ENCODE assay signal across 20 mouse cellular contexts in the genomic region with DNA sequence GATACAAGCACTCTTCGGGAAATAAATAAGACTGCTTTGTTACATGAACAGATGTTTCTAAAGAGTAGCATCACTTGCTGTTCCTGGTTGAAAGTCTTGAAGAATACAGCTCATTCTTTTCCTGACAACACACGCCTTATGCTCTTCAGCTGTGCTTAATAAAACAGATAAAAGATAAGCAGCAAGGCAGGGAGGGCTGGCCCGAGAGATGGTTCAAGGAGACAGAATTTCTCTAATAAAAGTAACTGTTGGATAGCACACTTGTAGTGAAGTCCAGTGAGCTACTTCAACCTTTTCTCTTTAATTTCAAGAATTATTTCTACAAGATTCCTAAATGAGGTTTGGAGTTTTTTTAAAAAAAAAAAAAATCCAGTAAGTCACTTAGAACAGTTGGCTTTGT.
"Had no signal": no experiment of that assay in that cellular context is flagged by ENCODE, and none has a peak within 500 bp of the region (broad histone marks: within the 10 kb centered on the region; RNA-seq: fewer than 3 reads in every experiment).

No protein-coding gene starts in this region.

- H3K9me3 ChIP-seq: intestine, embryonic 15.5 days; limb, embryonic 12.5 days; limb, embryonic 15.5 days; midbrain, embryonic 10.5 days; midbrain, embryonic 13.5 days; stomach, embryonic 15.5 days had no signal

- DNase-seq: kidney, adult 18-20 months; kidney, adult 9 months; kidney, postnatal 14 days; kidney, postnatal 4 days; left cerebral cortex, postnatal 4 days; lung, embryonic 14.5 days; retina, postnatal 1 day; right cerebral cortex, postnatal 25 days; spleen, adult 18-20 months; thymus, adult 2 months; thymus, postnatal 14 days; thymus, postnatal 4 days had no signal

- H3K4me3 ChIP-seq: intestine, embryonic 15.5 days; limb, embryonic 12.5 days; limb, embryonic 15.5 days; midbrain, embryonic 10.5 days; midbrain, embryonic 13.5 days; stomach, embryonic 15.5 days had no signal

- H3K36me3 ChIP-seq: intestine, embryonic 15.5 days; limb, embryonic 12.5 days; limb, embryonic 15.5 days; midbrain, embryonic 10.5 days; midbrain, embryonic 13.5 days; stomach, embryonic 15.5 days had no signal

- H3K4me2 ChIP-seq: intestine, embryonic 15.5 days; limb, embryonic 12.5 days; limb, embryonic 15.5 days; lung, embryonic 14.5 days; midbrain, embryonic 13.5 days; stomach, embryonic 15.5 days had no signal

- H3K27ac ChIP-seq: intestine, embryonic 15.5 days; limb, embryonic 12.5 days; limb, embryonic 15.5 days; macrophage; midbrain, embryonic 10.5 days; midbrain, embryonic 13.5 days; stomach, embryonic 15.5 days had no signal

- H3K9ac ChIP-seq: intestine, embryonic 15.5 days; limb, embryonic 12.5 days; limb, embryonic 15.5 days; lung, embryonic 14.5 days; midbrain, embryonic 13.5 days; stomach, embryonic 15.5 days had no signal

- H3K4me1 ChIP-seq: midbrain, embryonic 13.5 days; stomach, embryonic 15.5 days had no signal

- ATAC-seq: intestine, embryonic 15.5 days; lung, postnatal 0 days; midbrain, embryonic 13.5 days had no signal

- H3K27me3 ChIP-seq: intestine, embryonic 15.5 days; limb, embryonic 12.5 days; limb, embryonic 15.5 days; midbrain, embryonic 13.5 days; stomach, embryonic 15.5 days had no signal
